Mouse (Mus musculus) liver, postnatal 0 days (tissue): ENCODE measurements around the gene Tmem190. TPM values are rescaled to one million over a fixed set of nuclear protein-coding genes. Genes with fewer than 3 reads are reported as not detected.

Source experiments
- ATAC-seq: fragments of 200-750 bp; cut with Nextera tagmentation; 2 replicates; pipeline ENCODE4 v1.8.0; 2017; ENCODE audit warnings: mild to moderate bottlenecking, moderate library complexity
- DNase-seq: peaks from one replicate; pipeline ENCODE4 v3.0.0-alpha.2; 2016
- H3K27ac ChIP-seq: fragments of 300-500 bp; sonication (generic); 2 replicates; pipeline ENCODE4 v1.5.1; 2014; ENCODE audit warnings: antibody characterized with exemption, moderate library complexity, mild to moderate bottlenecking, low read depth
- H3K27me3 ChIP-seq: fragments of 300-500 bp; sonication (generic); 2 replicates; pipeline ENCODE4 v1.6.1; 2014; ENCODE audit warnings: low read length, control low read depth, mixed read lengths; ENCODE audit not compliant: insufficient read depth
- H3K36me3 ChIP-seq: fragments of 300-500 bp; sonication (generic); replicated peaks from 2 replicates; pipeline ENCODE4 v1.6.1; 2014; ENCODE audit warnings: mild to moderate bottlenecking, control low read depth, low read length, moderate library complexity, mixed read lengths; ENCODE audit not compliant: insufficient read depth
- H3K4me1 ChIP-seq: fragments of 300-500 bp; sonication (generic); 2 replicates; pipeline ENCODE4 v1.6.1; 2014; ENCODE audit warnings: antibody characterized with exemption, mild to moderate bottlenecking, control low read depth; ENCODE audit not compliant: insufficient read depth
- H3K4me2 ChIP-seq: fragments of 300-500 bp; sonication (generic); 2 replicates; pipeline ENCODE4 v1.6.1; 2014; ENCODE audit warnings: low read depth, mild to moderate bottlenecking, low read length, moderate library complexity, mixed read lengths
- H3K4me3 ChIP-seq: fragments of 300-500 bp; sonication (generic); 2 replicates; pipeline ENCODE4 v1.5.1; 2014; ENCODE audit warnings: low read depth, low read length
- H3K9ac ChIP-seq: fragments of 300-500 bp; sonication (generic); replicated peaks from 2 replicates; pipeline ENCODE4 v1.6.1; 2014; ENCODE audit warnings: mild to moderate bottlenecking, moderate library complexity
- H3K9me3 ChIP-seq: fragments of 300-500 bp; sonication (generic); 2 replicates; pipeline ENCODE4 v1.6.1; 2016; ENCODE audit warnings: mild to moderate bottlenecking, control low read depth, low read length, mixed read lengths
- CTCF ChIP-seq: sonication (generic); IDR thresholded peaks from 2 replicates; pipeline ENCODE4 v1.5.1; 2016; ENCODE audit warnings: antibody characterized with exemption, low read depth
- EP300 ChIP-seq: IDR thresholded peaks from 2 replicates; pipeline ENCODE4 v1.6.1; 2016; ENCODE audit warnings: antibody characterized with exemption, low read depth, mild to moderate bottlenecking
- WGBS: fragments of 180-500 bp; shearing (Covaris S2); extraction: QIAGEN DNeasy Blood & Tissue Kit; methylation state at CpG from one replicate; pipeline ENCODE4 v1.1.7; 2014; ENCODE audit not compliant: insufficient replicate concordance; 5-methylcytosine and 5-hydroxymethylcytosine counted together
- polyA plus RNA-seq: library from polyadenylated mRNA; unstranded; fragments of >200 nt; fragmentation: Nextera tagmentation; extraction: Ambion mirVana; gene quantifications from 2 replicates; pipeline ENCODE4 v1.2.1, GENCODE M21; 2015

Tmem190 gene
- polyA plus RNA-seq, 1 experiment from 2014 or later = 0.34 TPM

GRCm38 (mm10) chr7:4748321-4748720, 34.4 kb upstream of the Tmem190 start:
- ATAC-seq (no peak), DNase-seq (no peak)
- H3K4me1 ChIP-seq = peaks cover 72% of the 10 kb centered on the region
- peaks cover 35% of the 10 kb centered on the region for H3K36me3 ChIP-seq
- H3K9me3 ChIP-seq = no peaks in the 10 kb centered on the region
- no peak overlapping the region; the same call in 1 of the 2 replicates for H3K9ac ChIP-seq
- peak overlapping the region; percentile 47 for H3K4me2 ChIP-seq
- whole genome bisulfite sequencing = 72% methylated on average over 4 of the region's 4 CpGs
- no peak overlapping the region for H3K4me3 ChIP-seq
- H3K27ac ChIP-seq = peak overlapping the region; percentile 85
- TF ChIP-seq CTCF = peak; percentile 13; the same call in 1 of the 2 replicates
- TF ChIP-seq EP300 = no peak
- H3K27me3 ChIP-seq = no peaks in the 10 kb centered on the region

GRCm38 (mm10) chr7:4749169-4749568, 33.6 kb upstream of the Tmem190 start:
- DNase-seq (no peak), ATAC-seq (peak; percentile 19)
- Histone ChIP-seq H3K4me1 (peaks cover 66% of the 10 kb centered on the region), H3K9ac (no peak overlapping the region), H3K9me3 (no peaks in the 10 kb centered on the region), H3K4me2 (no peak overlapping the region), H3K36me3 (peaks cover 30% of the 10 kb centered on the region), H3K27me3 (no peaks in the 10 kb centered on the region), H3K27ac (peak overlapping the region; percentile 85; the same call in 1 of the 2 replicates), H3K4me3 (no peak overlapping the region)
- WGBS = 66% methylated on average over 2 of the region's 2 CpGs
- TF ChIP-seq EP300 (peak; percentile 64; the same call in 1 of the 2 replicates), CTCF (no peak)

- H3K27me3 ChIP-seq = no peaks in the 10 kb centered on the region
- H3K9me3 ChIP-seq = no peaks in the 10 kb centered on the region
- TF ChIP-seq EP300 (no peak), CTCF (no peak)
- H3K4me2 ChIP-seq = peak overlapping the region; percentile 76
- H3K9ac ChIP-seq = peak overlapping the region; percentile 66
- H3K4me1 ChIP-seq = peaks cover 46% of the 10 kb centered on the region
- peak; percentile 83 for ATAC-seq
- peaks cover 2% of the 10 kb centered on the region; the same call in 1 of the 2 replicates for H3K36me3 ChIP-seq
- WGBS = 2% methylated on average over 30 of the region's 30 CpGs
- peak overlapping the region; percentile 51 for H3K4me3 ChIP-seq
- H3K27ac ChIP-seq = peak overlapping the region; percentile 49
- peak; percentile 88 for DNase-seq
Measured at GRCm38 (mm10) chr7:4751971-4752820, 30.5 kb upstream of the Tmem190 start.

GRCm38 (mm10) chr7:4752821-4753570, 29.7 kb upstream of the Tmem190 start, which contains the start of gene Cox6b2:
Gene Cox6b2 (minus strand): TSS chr7:4753094.
- H3K4me3 ChIP-seq = peak within 1 kb of the TSS; percentile 51
- H3K9me3 ChIP-seq = no peaks in the 10 kb centered on the region
- DNase-seq = peak; percentile 90
- 7% methylated on average over 24 of the region's 24 CpGs for WGBS
- TF ChIP-seq CTCF = 0 out of 2 replicates have a peak, but pooled peaks have one; percentile 4
- TF ChIP-seq EP300 = no peak
- peak within 1 kb of the TSS; percentile 49 for H3K27ac ChIP-seq
- H3K4me1 ChIP-seq = peaks cover 39% of the 10 kb centered on the region
- H3K27me3 ChIP-seq = no peaks in the 10 kb centered on the region
- peaks cover 2% of the 10 kb centered on the region; the same call in 1 of the 2 replicates for H3K36me3 ChIP-seq
- peak within 1 kb of the TSS; percentile 76 for H3K4me2 ChIP-seq
- peak; percentile 84 for ATAC-seq
- H3K9ac ChIP-seq = peak within 1 kb of the TSS; percentile 66

GRCm38 (mm10) chr7:4759670-4760069, 23.1 kb upstream of the Tmem190 start:
- Histone ChIP-seq H3K4me1 (no peaks in the 10 kb centered on the region), H3K36me3 (no peaks in the 10 kb centered on the region), H3K9ac (no peak overlapping the region), H3K4me2 (no peak overlapping the region), H3K4me3 (no peak overlapping the region), H3K27me3 (no peaks in the 10 kb centered on the region), H3K27ac (no peak overlapping the region), H3K9me3 (no peaks in the 10 kb centered on the region)
- DNase-seq (no peak), ATAC-seq (no peak)
- 27% methylated on average over 1 of the region's 1 CpGs for WGBS
- TF ChIP-seq CTCF = no peak
- TF ChIP-seq EP300 = no peak
